Mouse (Mus musculus): ENCODE measurements at regions not wholly inside any gene's neighbourhood (a gene's known extent, or its start where the extent isn't known, plus 50 kb on each side); places are given as distances from the start of the nearest gene placed in this dataset.

GRCm38 (mm10) chr13:37561437-37561836 lies 216.4 kb downstream of the Ly86 start:
- in situ Hi-C loops (cut with MboI; ENCODE audit: low sequenced_read_pairs) = no loop called here

DNA sequence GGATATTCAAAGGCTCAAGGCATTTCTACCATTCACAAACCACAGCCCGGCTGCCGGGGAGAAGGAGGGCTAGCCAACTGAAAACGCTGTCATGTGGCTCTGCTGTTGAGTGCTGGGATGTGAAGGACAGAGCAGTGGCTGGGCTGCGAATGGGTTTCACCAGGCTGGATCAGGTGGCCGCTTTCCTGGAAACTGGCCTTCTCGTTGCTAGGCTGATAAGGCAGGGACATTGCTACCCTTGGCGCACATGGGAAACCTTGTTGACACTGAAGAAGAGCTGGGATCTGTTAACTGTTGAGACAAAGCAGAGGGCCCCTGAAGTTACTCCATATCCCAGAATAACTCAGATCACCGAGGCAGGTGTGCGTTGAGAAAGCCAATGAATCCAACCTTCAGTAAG lies 216.1 kb upstream of the Rreb1 start:
- in situ Hi-C loops (cut with MboI; ENCODE audit: low sequenced_read_pairs) = no loop called here

DNA sequence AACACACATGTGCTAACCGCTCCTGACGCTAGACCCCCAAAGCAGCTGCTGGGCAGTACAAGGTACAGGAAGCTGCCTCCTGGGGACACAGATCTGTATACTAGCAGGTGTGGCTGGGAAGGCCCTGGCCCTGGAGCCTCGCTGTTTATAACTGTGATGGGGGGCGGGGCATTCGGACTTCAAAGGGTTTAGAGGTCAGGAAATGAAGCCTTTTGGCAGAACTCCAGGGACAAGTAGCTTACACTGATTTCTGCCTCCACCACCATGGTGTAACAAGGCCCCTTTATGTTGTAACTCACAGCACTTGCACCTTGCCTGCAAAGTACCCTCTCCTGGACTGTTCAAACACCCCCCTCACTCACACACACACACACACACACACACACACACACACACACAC lies 215.5 kb upstream of the Rreb1 start:
- in situ Hi-C loops (cut with MboI; ENCODE audit: low sequenced_read_pairs) = no loop called here

DNA sequence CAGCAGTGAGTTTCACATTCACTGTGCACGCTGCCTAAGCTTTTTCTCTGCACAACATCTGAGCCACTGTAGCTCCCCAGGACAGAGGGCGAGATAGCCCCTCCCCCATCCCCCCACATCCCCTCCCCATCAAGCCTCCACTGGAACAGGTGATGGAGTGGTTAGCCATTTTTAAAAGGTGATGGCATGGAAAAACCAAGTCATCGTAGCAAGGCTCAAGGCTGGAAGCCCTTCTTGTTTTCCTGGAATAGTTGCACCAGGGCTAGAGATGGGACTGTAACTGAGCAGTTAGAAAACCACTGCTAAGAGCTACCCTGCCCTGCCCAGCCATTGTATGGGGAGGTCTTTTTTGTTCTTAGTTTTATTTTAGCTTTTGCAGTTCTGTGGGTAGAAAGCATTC lies 209.1 kb upstream of the Rreb1 start:
- in situ Hi-C loops (cut with MboI; ENCODE audit: low sequenced_read_pairs) = no loop called here

DNA sequence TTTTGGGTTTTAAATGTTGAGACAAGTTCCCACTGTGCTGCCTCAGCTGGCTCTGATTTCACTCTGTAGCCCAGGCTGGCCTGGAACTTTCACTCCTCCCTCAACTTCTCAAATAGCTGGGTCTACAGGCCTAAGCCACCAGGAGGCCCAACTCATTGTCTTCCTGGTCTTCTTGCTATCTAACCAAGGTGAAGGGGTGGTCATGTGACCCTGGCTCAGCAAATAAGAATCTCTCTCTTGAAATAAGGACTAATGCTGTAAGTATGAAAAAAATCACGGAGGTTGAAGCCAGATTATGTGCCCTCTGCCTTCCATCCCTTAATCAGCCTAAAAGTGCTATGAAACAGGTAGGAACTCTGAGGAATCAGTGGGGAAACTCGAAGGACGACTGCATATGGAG lies 208.7 kb upstream of the Rreb1 start:
- in situ Hi-C loops (cut with MboI; ENCODE audit: low sequenced_read_pairs) = no loop called here

DNA sequence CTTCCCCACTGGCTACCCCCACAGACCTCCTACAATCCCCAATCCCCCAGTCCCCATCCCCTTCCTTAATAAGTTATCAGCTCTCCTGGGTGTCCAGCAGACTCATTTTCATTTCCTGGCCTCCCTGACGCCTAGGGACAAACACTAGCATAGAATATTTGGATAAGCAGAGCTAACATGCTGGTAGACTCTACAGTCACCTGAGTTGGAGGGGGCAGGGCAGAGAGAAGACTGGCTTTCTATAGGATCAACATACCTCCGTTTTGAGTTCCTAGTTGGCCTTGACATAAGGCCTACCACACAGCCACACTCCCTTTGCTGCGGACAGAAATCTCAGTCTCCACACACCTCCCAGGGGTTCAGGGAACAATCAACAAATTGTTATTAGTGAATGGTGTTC lies 205.2 kb upstream of the Rreb1 start:
- in situ Hi-C loops (cut with MboI; ENCODE audit: low sequenced_read_pairs) = no loop called here

DNA sequence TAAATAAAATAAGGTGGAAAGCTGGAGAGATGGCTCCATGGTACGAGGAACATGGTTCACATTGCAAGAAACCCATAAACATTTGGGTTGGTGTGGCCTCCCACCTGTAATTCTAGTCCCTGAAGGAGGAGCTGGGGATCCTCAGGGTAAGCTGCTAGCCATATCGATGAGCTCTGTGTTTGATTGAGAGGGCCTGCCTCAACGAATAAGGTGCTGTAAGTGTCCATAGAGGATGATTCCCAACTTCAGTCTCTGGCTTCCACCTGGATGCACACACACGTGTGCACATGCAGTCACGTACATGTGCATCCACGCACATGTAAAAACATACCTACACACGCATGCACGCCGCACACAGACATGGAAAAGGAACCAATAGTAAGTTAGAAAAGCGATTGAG lies 199.0 kb upstream of the Rreb1 start:
- in situ Hi-C loops (cut with MboI; ENCODE audit: low sequenced_read_pairs) = no loop called here

DNA sequence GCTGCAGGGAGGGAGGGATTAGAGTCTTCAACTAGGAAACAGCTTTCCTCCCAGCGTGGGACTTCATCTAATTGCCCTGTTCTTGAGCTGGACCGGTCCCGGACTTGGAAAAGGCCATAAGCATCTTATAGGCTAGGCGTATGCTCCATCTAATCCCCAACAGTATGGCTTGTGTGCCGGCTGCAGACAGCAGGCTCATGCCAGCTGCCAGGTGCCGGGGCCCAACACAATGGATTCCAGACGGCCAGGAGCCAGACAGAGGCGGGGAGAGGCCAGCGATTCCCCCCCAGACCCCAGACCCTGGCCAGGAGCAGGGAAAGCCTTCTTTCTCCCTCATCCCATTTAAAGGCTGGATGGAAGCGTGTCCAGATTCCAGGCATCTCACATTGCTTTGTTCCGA lies 198.4 kb upstream of the Rreb1 start:
- in situ Hi-C loops (cut with MboI; ENCODE audit: low sequenced_read_pairs) = no loop called here

DNA sequence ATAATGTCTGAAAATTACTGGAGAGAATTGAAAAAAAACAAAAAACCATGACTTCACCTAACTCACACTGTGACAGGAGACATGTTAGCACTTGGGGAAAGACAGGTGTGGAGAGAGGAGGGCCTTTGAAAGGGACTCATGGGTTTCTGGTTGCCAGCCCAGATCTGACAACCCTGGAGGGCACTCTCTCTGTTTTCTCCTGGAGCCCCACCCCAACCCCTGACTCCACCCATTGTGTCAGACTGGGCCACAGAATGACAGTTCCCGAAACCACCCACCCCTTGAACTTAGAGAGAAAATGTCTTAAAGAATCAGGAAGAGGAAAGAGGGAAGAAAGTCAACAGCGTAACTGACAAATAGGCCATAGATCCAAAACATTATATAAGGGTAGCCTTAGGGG lies 197.4 kb upstream of the Rreb1 start:
- in situ Hi-C loops (cut with MboI; ENCODE audit: low sequenced_read_pairs) = no loop called here

DNA sequence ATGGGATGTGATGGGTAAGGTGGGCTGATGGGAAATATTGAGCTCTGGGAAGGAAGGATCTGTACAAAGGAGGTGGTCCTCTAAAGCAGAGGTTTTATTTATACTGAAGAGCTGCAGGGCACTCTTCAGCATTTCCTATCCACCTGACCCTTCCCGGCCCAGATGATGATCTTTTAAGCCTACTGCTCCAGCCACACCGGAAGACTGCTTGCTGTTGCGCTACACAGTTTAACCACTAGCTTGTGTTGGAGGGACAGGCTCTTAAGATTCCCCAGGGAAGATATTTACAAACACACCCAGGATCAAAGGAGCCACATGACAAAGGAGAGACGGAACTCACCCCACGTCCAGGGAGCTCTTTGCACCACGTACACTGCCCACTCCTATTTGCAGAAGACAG lies 196.8 kb upstream of the Rreb1 start:
- in situ Hi-C loops (cut with MboI; ENCODE audit: low sequenced_read_pairs) = no loop called here

GRCm38 (mm10) chr13:37585476-37585875 lies 192.7 kb upstream of the Rreb1 start:
- in situ Hi-C loops (cut with MboI; ENCODE audit: low sequenced_read_pairs) = no loop called here

- in situ Hi-C loops (cut with MboI; ENCODE audit: low sequenced_read_pairs) = no loop called here
These were observed 191.7 kb upstream of the Rreb1 start for GRCm38 (mm10) chr13:37586511-37586910.

DNA sequence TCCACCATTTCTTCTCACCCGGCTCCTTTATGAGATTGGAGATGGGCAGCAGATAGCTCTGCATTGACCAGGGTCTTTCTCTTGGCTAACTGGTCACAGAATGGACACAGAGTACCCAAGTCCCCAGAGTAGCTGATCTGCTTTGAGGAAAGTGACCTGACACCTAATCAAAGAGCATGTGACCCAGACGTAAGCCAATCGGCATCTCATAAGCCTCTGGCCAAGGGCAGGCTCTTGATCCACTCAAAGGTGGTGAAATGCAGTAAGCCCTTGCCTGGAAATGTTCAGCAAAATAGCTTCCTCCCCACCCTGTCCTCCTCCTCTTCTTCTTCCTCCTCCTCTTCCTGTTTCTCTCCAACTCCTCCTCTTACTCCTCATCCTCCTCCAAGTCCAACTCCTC lies 190.3 kb upstream of the Rreb1 start:
- in situ Hi-C loops (cut with MboI; ENCODE audit: low sequenced_read_pairs) = no loop called here

DNA sequence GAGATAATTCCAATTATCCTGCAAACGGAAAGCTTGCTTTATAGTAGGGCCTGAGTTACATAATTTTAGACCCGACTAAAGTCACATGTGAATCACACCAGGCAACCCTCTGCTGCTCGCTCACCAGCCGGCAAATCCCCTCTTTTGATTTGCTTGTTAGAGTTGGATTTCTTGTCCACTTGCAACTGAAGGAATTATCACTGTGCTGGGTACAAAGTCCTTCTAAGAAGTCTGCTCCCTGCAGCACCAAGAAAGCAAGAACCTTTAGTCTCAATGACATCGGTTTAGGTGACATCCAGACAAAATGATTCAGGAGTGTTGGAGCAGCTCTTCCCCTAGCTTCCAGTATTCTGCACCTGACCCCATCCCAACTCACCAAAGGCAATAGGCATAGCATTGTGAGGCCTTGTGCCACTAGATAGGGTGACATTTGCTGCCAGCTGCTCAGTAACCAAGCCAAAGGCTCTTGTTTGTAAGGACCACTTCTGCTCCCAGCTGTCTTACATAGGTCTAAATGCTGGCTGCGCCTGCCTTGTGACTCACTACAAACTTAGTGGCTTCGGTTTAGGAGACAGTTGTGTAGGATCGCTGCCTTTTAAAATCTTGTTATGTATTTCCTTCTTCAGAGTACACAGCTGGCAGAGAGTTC lies 189.5 kb upstream of the Rreb1 start:
- in situ Hi-C loops (cut with MboI; ENCODE audit: low sequenced_read_pairs) = no loop called here

GRCm38 (mm10) chr13:37592149-37592548 lies 186.1 kb upstream of the Rreb1 start:
- in situ Hi-C loops (cut with MboI; ENCODE audit: low sequenced_read_pairs) = no loop called here

- in situ Hi-C loops (cut with MboI; ENCODE audit: low sequenced_read_pairs) = no loop called here
These were observed 183.0 kb upstream of the Rreb1 start for GRCm38 (mm10) chr13:37595196-37595595.

DNA sequence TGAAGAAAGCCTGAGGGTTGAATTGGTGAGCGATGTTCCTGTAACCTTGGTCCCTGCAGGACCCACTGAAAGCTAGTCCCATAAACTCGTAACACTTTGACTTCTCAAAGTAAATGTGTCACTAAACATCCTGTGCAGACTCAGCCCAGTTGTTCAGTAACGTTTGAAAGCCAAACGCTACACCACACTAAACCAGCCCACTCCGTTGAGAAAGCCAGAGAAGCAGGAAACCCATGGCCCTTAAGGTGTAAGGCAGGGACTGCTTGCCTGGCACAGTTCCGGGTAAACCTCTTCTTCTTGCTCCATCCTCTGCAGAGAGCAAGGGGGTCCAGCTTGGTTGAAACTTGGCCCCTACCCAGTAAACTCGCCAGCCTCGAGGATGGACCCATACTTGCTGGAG lies 180.6 kb upstream of the Rreb1 start:
- in situ Hi-C loops (cut with MboI; ENCODE audit: low sequenced_read_pairs) = no loop called here

DNA sequence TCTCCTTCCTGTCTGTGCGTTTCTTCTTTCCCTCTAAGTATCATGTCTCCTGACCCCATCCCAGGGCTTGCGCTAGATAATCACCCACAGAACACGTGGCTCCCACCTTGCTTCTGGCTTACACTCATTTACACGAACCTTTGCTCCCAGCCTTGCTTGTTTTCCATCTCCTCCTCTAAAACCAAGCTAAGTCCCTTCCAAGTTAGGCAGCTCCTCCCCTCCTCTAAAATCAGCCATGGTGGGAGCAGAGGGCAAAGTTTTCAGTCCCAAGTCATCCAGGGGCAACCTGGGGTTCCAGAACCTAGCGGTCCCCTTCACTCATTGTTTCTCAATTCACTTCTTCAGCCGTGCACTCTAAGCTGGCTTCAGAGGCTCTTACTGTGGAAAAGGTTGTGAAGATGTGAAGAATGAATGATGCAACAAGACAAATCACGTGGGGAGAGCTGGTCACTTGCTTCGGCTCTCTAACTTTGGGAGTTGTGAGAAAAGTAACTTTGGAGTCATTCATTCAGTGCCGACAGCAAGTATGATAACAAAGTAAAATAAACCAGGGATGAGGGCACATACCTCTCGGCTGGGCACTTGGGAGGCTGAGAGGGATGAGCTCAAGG lies 179.9 kb upstream of the Rreb1 start:
- in situ Hi-C loops (cut with MboI; ENCODE audit: low sequenced_read_pairs) = no loop called here

DNA sequence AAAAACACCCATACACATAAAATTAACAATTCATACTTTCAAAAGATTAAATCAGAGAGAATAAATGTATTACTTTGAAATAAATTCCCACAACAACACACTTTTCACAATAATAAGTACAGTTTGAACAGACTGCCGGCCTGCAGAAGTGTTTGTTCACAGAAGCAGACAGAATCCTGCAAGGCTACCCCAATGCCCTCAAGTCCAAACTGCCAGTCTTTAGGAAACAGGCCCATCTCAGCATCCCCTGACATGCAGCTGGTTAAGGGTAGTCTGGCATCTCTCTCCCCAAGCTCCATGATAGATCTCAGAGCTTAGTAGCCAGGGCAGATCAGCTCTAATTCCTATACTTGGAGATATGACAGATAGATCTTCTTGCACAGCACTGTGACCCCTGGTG lies 178.5 kb upstream of the Rreb1 start:
- in situ Hi-C loops (cut with MboI; ENCODE audit: low sequenced_read_pairs) = no loop called here

DNA sequence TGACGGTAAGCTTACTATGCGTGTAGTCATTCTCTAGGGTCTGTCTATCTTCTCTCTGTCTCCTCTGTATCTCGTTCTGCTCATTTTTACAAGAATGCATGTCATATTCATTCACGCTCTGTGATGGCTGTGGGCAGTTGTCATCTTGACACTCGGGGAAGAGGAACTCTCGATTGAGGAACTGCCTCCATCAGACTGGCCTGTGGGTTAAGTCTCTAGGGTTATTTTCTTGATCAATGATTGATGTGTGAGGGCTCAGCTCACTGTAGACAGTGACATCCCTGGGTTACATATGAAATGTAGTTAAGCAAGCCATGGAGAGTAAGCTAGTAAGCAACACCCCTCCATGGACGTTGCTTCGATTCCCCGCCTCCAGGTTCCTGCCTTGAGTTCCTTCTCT lies 178.0 kb upstream of the Rreb1 start:
- in situ Hi-C loops (cut with MboI; ENCODE audit: low sequenced_read_pairs) = no loop called here

DNA sequence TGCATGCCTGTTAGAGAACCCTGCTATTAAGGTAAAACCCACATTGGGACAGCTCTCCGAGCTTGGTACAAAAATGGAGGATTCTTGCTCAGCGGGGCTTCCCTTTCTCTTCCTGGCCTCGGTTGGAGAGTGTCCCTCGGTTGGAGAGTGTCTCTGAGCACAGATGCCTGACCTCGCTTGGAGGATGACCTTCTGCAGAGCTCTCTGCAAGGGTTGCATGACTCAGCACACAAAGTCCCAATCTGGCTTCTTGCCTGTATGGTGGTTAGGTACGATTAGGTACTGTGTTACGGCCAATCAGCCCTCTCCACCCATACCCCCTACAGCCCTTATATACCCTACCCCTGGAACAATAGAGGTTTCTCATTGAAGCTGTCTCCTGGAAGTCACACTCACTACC lies 177.1 kb upstream of the Rreb1 start:
- in situ Hi-C loops (cut with MboI; ENCODE audit: low sequenced_read_pairs) = no loop called here

DNA sequence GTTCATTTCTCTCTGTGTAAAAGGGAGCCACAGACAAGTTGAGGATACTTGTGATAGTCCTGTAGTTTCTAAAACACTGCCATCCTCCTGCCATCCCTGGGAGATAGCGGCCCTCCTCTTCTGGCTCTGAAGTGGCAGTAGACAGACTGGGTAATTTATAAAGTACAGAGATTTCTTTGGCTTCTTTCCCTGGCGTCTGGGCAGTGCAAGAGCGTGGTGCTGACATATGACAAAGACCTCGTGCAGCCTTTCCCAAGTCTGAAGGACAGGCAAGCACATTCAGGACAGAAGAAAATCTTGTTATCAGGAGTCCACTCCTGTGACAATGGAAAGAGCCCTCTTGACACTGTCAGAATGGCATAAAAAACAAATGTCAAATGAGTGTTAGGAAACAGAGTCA lies 175.9 kb upstream of the Rreb1 start:
- in situ Hi-C loops (cut with MboI; ENCODE audit: low sequenced_read_pairs) = no loop called here
